Mouse (Mus musculus) forebrain, embryonic 14.5 days (tissue): ENCODE results near the gene Rem1. TPM values are rescaled to one million over a fixed set of nuclear protein-coding genes. Genes with fewer than 3 reads are reported as not detected.

Source experiments
- ATAC-seq: fragments of 200-750 bp; cut with Nextera tagmentation; 2 replicates; pipeline ENCODE4 v1.8.0; 2017; ENCODE audit warnings: mild to moderate bottlenecking, moderate library complexity
- DNase-seq: peaks from one replicate; pipeline ENCODE4 v3.0.0-alpha.2; 2015; ENCODE audit warnings: low spot score
- H3K27ac ChIP-seq: fragments of 300-500 bp; sonication (generic); 2 replicates; pipeline ENCODE4 v1.5.1; 2014; ENCODE audit warnings: low read depth, mild to moderate bottlenecking, control low read depth, low read length, moderate library complexity
- H3K27me3 ChIP-seq: fragments of 300-500 bp; sonication (generic); replicated peaks from 2 replicates; pipeline ENCODE4 v1.6.1; 2014; ENCODE audit warnings: low read length, control low read depth, mixed read lengths; ENCODE audit not compliant: control insufficient read depth, insufficient read depth
- H3K36me3 ChIP-seq: fragments of 300-500 bp; sonication (generic); 2 replicates; pipeline ENCODE4 v1.6.1; 2014; ENCODE audit warnings: low read length, control low read depth; ENCODE audit not compliant: control insufficient read depth, insufficient read depth
- H3K4me1 ChIP-seq: fragments of 300-500 bp; sonication (generic); 2 replicates; pipeline ENCODE4 v1.6.1; 2014; ENCODE audit warnings: antibody characterized with exemption, low read length, control low read depth; ENCODE audit not compliant: control insufficient read depth, insufficient read depth
- H3K4me2 ChIP-seq: fragments of 300-500 bp; sonication (generic); 2 replicates; pipeline ENCODE4 v1.6.1; 2014; ENCODE audit warnings: mild to moderate bottlenecking, control low read depth, low read length
- H3K4me3 ChIP-seq: fragments of 300-500 bp; sonication (generic); 2 replicates; pipeline ENCODE4 v1.5.1; 2014; ENCODE audit warnings: low read depth, low read length, control low read depth
- H3K9ac ChIP-seq: fragments of 300-500 bp; sonication (generic); 2 replicates; pipeline ENCODE4 v1.6.1; 2014; ENCODE audit warnings: mild to moderate bottlenecking, low read length, control low read depth, moderate library complexity
- H3K9me3 ChIP-seq: fragments of 300-500 bp; sonication (generic); replicated peaks from 2 replicates; pipeline ENCODE4 v1.6.1; 2016; ENCODE audit warnings: low read length, control low read depth, mixed read lengths; ENCODE audit not compliant: control insufficient read depth
- WGBS: fragments of 180-500 bp; shearing (Covaris S2); extraction: QIAGEN DNeasy Blood & Tissue Kit; methylation state at CpG from one replicate; pipeline ENCODE4 v1.1.7; 2014; 5-methylcytosine and 5-hydroxymethylcytosine counted together
- polyA plus RNA-seq: library from polyadenylated mRNA; unstranded; fragments of >200 nt; fragmentation: Nextera tagmentation; extraction: Ambion mirVana; gene quantifications from 2 replicates; pipeline ENCODE4 v1.2.1, GENCODE M21; 2014

Rem1 gene
- polyA plus RNA-seq, 1 experiment from 2014 or later = 0.34 TPM

- ATAC-seq (no peak), DNase-seq (no peak)
- Histone ChIP-seq H3K9me3 (no peaks in the 10 kb centered on the region), H3K27ac (no peak overlapping the region), H3K4me2 (no peak overlapping the region), H3K36me3 (no peaks in the 10 kb centered on the region), H3K4me3 (no peak overlapping the region), H3K4me1 (peaks cover 4% of the 10 kb centered on the region; the same call in 1 of the 2 replicates), H3K27me3 (no peaks in the 10 kb centered on the region), H3K9ac (no peak overlapping the region)
- WGBS = 80% methylated on average over 23 of the region's 23 CpGs
These were observed 9.7 kb downstream of the Rem1 start for GRCm38 (mm10) chr2:152636246-152637005.

GRCm38 (mm10) chr2:152637006-152637322 is 10.2 kb downstream of the Rem1 start:
- H3K36me3 ChIP-seq = no peaks in the 10 kb centered on the region
- 95% methylated on average over 6 of the region's 6 CpGs for WGBS

GRCm38 (mm10) chr2:152637381-152637780 is 10.6 kb downstream of the Rem1 start:
- no peaks in the 10 kb centered on the region for H3K27me3 ChIP-seq
- no peak overlapping the region for H3K4me3 ChIP-seq
- no peaks in the 10 kb centered on the region for H3K9me3 ChIP-seq
- H3K27ac ChIP-seq = no peak overlapping the region
- H3K4me2 ChIP-seq = no peak overlapping the region
- peaks cover 4% of the 10 kb centered on the region; the same call in 1 of the 2 replicates for H3K4me1 ChIP-seq
- 91% methylated on average over 4 of the region's 4 CpGs for WGBS
- DNase-seq (no peak), ATAC-seq (no peak)
- no peaks in the 10 kb centered on the region for H3K36me3 ChIP-seq
- no peak overlapping the region for H3K9ac ChIP-seq

More at GRCm38 (mm10) chr2:152637006-152637322, 10.2 kb downstream of the Rem1 start:
- DNase-seq = no peak
- Histone ChIP-seq H3K9ac (no peak overlapping the region), H3K4me2 (no peak overlapping the region), H3K4me1 (peaks cover 4% of the 10 kb centered on the region; the same call in 1 of the 2 replicates), H3K9me3 (no peaks in the 10 kb centered on the region), H3K27ac (no peak overlapping the region), H3K4me3 (no peak overlapping the region), H3K27me3 (no peaks in the 10 kb centered on the region)
- no peak for ATAC-seq

GRCm38 (mm10) chr2:152638865-152639264 is 12.1 kb downstream of the Rem1 start:
- Histone ChIP-seq H3K36me3 (no peaks in the 10 kb centered on the region), H3K27ac (no peak overlapping the region), H3K9me3 (no peaks in the 10 kb centered on the region), H3K4me3 (no peak overlapping the region), H3K27me3 (no peaks in the 10 kb centered on the region), H3K4me1 (peaks cover 4% of the 10 kb centered on the region; the same call in 1 of the 2 replicates), H3K9ac (no peak overlapping the region), H3K4me2 (no peak overlapping the region)
- no peak for DNase-seq
- ATAC-seq = no peak
- WGBS = 59% methylated on average over 6 of the region's 6 CpGs

- peak; percentile 17 for DNase-seq
- no peaks in the 10 kb centered on the region for H3K36me3 ChIP-seq
- 19% methylated on average over 11 of the region's 11 CpGs for WGBS
- peak; percentile 34; the same call in 1 of the 2 replicates for ATAC-seq
- no peak overlapping the region for H3K27ac ChIP-seq
- no peak overlapping the region for H3K4me3 ChIP-seq
- no peak overlapping the region for H3K4me2 ChIP-seq
- H3K27me3 ChIP-seq = no peaks in the 10 kb centered on the region
- no peaks in the 10 kb centered on the region for H3K9me3 ChIP-seq
- H3K4me1 ChIP-seq = peaks cover 4% of the 10 kb centered on the region; the same call in 1 of the 2 replicates
- H3K9ac ChIP-seq = no peak overlapping the region
These were observed 12.8 kb downstream of the Rem1 start for GRCm38 (mm10) chr2:152639406-152640113.

GRCm38 (mm10) chr2:152652901-152653620 is 26.3 kb downstream of the Rem1 start:
- ATAC-seq = no peak

GRCm38 (mm10) chr2:152653874-152654715 is 27.3 kb downstream of the Rem1 start:
- Histone ChIP-seq H3K36me3 (no peaks in the 10 kb centered on the region), H3K9me3 (no peaks in the 10 kb centered on the region), H3K4me3 (no peak overlapping the region), H3K4me1 (no peaks in the 10 kb centered on the region; the same call in 1 of the 2 replicates), H3K4me2 (peak overlapping the region; percentile 26; the same call in 1 of the 2 replicates), H3K9ac (no peak overlapping the region), H3K27ac (peak overlapping the region; percentile 79), H3K27me3 (no peaks in the 10 kb centered on the region)
- ATAC-seq = peak; percentile 94
- peak; percentile 92 for DNase-seq
- WGBS = 58% methylated on average over 14 of the region's 14 CpGs

More at GRCm38 (mm10) chr2:152652901-152653620, 26.3 kb downstream of the Rem1 start:
- Histone ChIP-seq H3K9ac (no peak overlapping the region), H3K4me3 (no peak overlapping the region), H3K27me3 (no peaks in the 10 kb centered on the region), H3K4me1 (no peaks in the 10 kb centered on the region; the same call in 1 of the 2 replicates), H3K9me3 (no peaks in the 10 kb centered on the region), H3K27ac (no peak overlapping the region), H3K36me3 (no peaks in the 10 kb centered on the region), H3K4me2 (no peak overlapping the region)
- no peak for DNase-seq
- WGBS = 79% methylated on average over 10 of the region's 10 CpGs

GRCm38 (mm10) chr2:152657398-152657797 is 30.6 kb downstream of the Rem1 start:
- H3K4me2 ChIP-seq = no peak overlapping the region
- no peak for DNase-seq
- H3K27ac ChIP-seq = no peak overlapping the region
- no peak overlapping the region for H3K4me3 ChIP-seq
- H3K27me3 ChIP-seq = no peaks in the 10 kb centered on the region
- no peak for ATAC-seq
- H3K9me3 ChIP-seq = no peaks in the 10 kb centered on the region
- H3K36me3 ChIP-seq = no peaks in the 10 kb centered on the region
- 68% methylated on average over 10 of the region's 10 CpGs for WGBS
- no peaks in the 10 kb centered on the region; the same call in 1 of the 2 replicates for H3K4me1 ChIP-seq
- no peak overlapping the region for H3K9ac ChIP-seq
